ENCODE assay signal across 9 mouse cellular contexts in genomic region chr1:135347498-135348169, GRCm38 (mm10). TPM values are rescaled to one million over a fixed set of nuclear protein-coding genes. Genes with fewer than 3 reads are reported as not detected.
DNase-seq lines count a peak whose midpoint lies in the region; ATAC-seq and TF ChIP-seq lines count a peak whose summit lies in the region.
"Had no signal": no experiment of that assay in that cellular context is flagged by ENCODE, and none has a peak within 500 bp of the region (broad histone marks: within the 10 kb centered on the region; RNA-seq: fewer than 3 reads in every experiment).

No protein-coding gene starts in this region.

- H3K4me1 ChIP-seq in hindbrain, postnatal 0 days (ENCODE audit: insufficient read depth, low read length) = no peaks in the 10 kb centered on the region
- 0 out of 2 replicates have a peak, but pooled peaks cover 6% of the 10 kb centered on the region for H3K4me1 ChIP-seq in hindbrain, embryonic 13.5 days (replicated peaks)
- peaks cover 48% of the 10 kb centered on the region for H3K4me1 ChIP-seq in E14TG2a.4 (replicated peaks; ENCODE audit: low read depth, low read length)
- H3K4me1 ChIP-seq in embryonic facial prominence, embryonic 15.5 days = 0 out of 2 replicates have a peak, but pooled peaks cover 7% of the 10 kb centered on the region
- no peaks in the 10 kb centered on the region; the same call in 1 of the 2 replicates for H3K4me1 ChIP-seq in liver, postnatal 0 days (ENCODE audit: insufficient read depth)
- H3K4me1 ChIP-seq: neural tube, embryonic 13.5 days had no signal

- H3K4me3 ChIP-seq in hindbrain, postnatal 0 days (ENCODE audit: low read length) = no peak overlapping the region
- no peak overlapping the region for H3K4me3 ChIP-seq in hindbrain, embryonic 13.5 days
- H3K4me3 ChIP-seq in E14TG2a.4 (replicated peaks; ENCODE audit: low read length) = peak overlapping the region; percentile 35; the same call in 1 of the 2 replicates
- H3K4me3 ChIP-seq in embryonic facial prominence, embryonic 15.5 days (replicated peaks) = no peak overlapping the region
- H3K4me3 ChIP-seq in liver, postnatal 0 days (ENCODE audit: low read depth, low read length) = no peak overlapping the region
- H3K4me3 ChIP-seq: neural tube, embryonic 13.5 days had no signal

- no peak overlapping the region for H3K4me2 ChIP-seq in hindbrain, postnatal 0 days (ENCODE audit: low read depth, low read length)
- no peak overlapping the region for H3K4me2 ChIP-seq in hindbrain, embryonic 13.5 days
- no peak overlapping the region for H3K4me2 ChIP-seq in embryonic facial prominence, embryonic 15.5 days (replicated peaks)
- no peak overlapping the region for H3K4me2 ChIP-seq in liver, postnatal 0 days (ENCODE audit: low read depth, low read length)
- H3K4me2 ChIP-seq: neural tube, embryonic 13.5 days had no signal

- no peaks in the 10 kb centered on the region for H3K27me3 ChIP-seq in hindbrain, postnatal 0 days (ENCODE audit: insufficient read depth, low read length)
- H3K27me3 ChIP-seq in hindbrain, embryonic 13.5 days = no peaks in the 10 kb centered on the region
- no peaks in the 10 kb centered on the region for H3K27me3 ChIP-seq in E14TG2a.4 (ENCODE audit: insufficient read depth, low read length)
- no peaks in the 10 kb centered on the region for H3K27me3 ChIP-seq in embryonic facial prominence, embryonic 15.5 days
- H3K27me3 ChIP-seq in liver, postnatal 0 days (ENCODE audit: insufficient read depth, low read length) = no peaks in the 10 kb centered on the region
- H3K27me3 ChIP-seq: neural tube, embryonic 13.5 days had no signal

- DNase-seq in hindbrain, postnatal 0 days (ENCODE audit: low spot score) = peak; percentile 10
- peak; percentile 59 to 69 for DNase-seq in lung, adult 18-20 months
- no peak for DNase-seq in spleen, postnatal 36 days (ENCODE audit: low spot score in 2 of 2)
- DNase-seq in cerebellum, adult 11 months = no peak
- DNase-seq in liver, postnatal 0 days = no peak

- H3K27ac ChIP-seq in hindbrain, postnatal 0 days = no peak overlapping the region
- H3K27ac ChIP-seq in hindbrain, embryonic 13.5 days = no peak overlapping the region
- peak overlapping the region; percentile 19; the same call in 1 of the 2 replicates for H3K27ac ChIP-seq in embryonic facial prominence, embryonic 15.5 days (replicated peaks)
- H3K27ac ChIP-seq in liver, postnatal 0 days (ENCODE audit: low read depth) = no peak overlapping the region
- H3K27ac ChIP-seq: neural tube, embryonic 13.5 days had no signal

- H3K9me3 ChIP-seq in hindbrain, postnatal 0 days (ENCODE audit: low read length) = no peaks in the 10 kb centered on the region
- H3K9me3 ChIP-seq in hindbrain, embryonic 13.5 days = no peaks in the 10 kb centered on the region
- H3K9me3 ChIP-seq in E14TG2a.4 (ENCODE audit: low read length) = no peaks in the 10 kb centered on the region
- no peaks in the 10 kb centered on the region for H3K9me3 ChIP-seq in embryonic facial prominence, embryonic 15.5 days (replicated peaks)
- no peaks in the 10 kb centered on the region for H3K9me3 ChIP-seq in liver, postnatal 0 days (ENCODE audit: low read length)
- H3K9me3 ChIP-seq: neural tube, embryonic 13.5 days had no signal

- ATAC-seq in hindbrain, postnatal 0 days = no peak
- no peak for ATAC-seq in hindbrain, embryonic 13.5 days (ENCODE audit: low FRiP score)
- ATAC-seq in embryonic facial prominence, embryonic 15.5 days (ENCODE audit: insufficient number of reproducible peaks, low FRiP score, low TSS enrichment, low read depth) = no peak; the same call in 1 of the 2 replicates
- no peak for ATAC-seq in liver, postnatal 0 days

- H3K36me3 ChIP-seq in hindbrain, postnatal 0 days (ENCODE audit: insufficient read depth, low read length) = no peaks in the 10 kb centered on the region
- H3K36me3 ChIP-seq in hindbrain, embryonic 13.5 days = no peaks in the 10 kb centered on the region
- no peaks in the 10 kb centered on the region for H3K36me3 ChIP-seq in E14TG2a.4 (ENCODE audit: insufficient read depth, low read length)
- H3K36me3 ChIP-seq in embryonic facial prominence, embryonic 15.5 days = no peaks in the 10 kb centered on the region
- no peaks in the 10 kb centered on the region for H3K36me3 ChIP-seq in liver, postnatal 0 days (replicated peaks; ENCODE audit: insufficient read depth, low read length)
- H3K36me3 ChIP-seq: neural tube, embryonic 13.5 days had no signal

- H3K9ac ChIP-seq in hindbrain, postnatal 0 days (replicated peaks; ENCODE audit: low read length) = no peak overlapping the region
- H3K9ac ChIP-seq in hindbrain, embryonic 13.5 days = no peak overlapping the region
- H3K9ac ChIP-seq in embryonic facial prominence, embryonic 15.5 days = no peak overlapping the region
- no peak overlapping the region for H3K9ac ChIP-seq in liver, postnatal 0 days (replicated peaks)
- H3K9ac ChIP-seq: neural tube, embryonic 13.5 days had no signal

- no peak for TF ChIP-seq CTCF in hindbrain, postnatal 0 days (IDR thresholded peaks at IDR 0.05; ENCODE audit: low read depth)
- no peak for TF ChIP-seq CTCF in E14TG2a.4 (conservative IDR thresholded peaks at IDR 0.05; ENCODE audit: low read length)
- TF ChIP-seq CTCF in liver, postnatal 0 days (IDR thresholded peaks at IDR 0.05; ENCODE audit: low read depth) = no peak

- no peak for TF ChIP-seq EP300 in liver, postnatal 0 days (IDR thresholded peaks at IDR 0.05; ENCODE audit: low read depth)

- WGBS in hindbrain, postnatal 0 days = 58% methylated on average over 4 of the region's 4 CpGs
- WGBS in hindbrain, embryonic 13.5 days = 55% methylated on average over 4 of the region's 4 CpGs
- 42% methylated on average over 4 of the region's 4 CpGs for WGBS in embryonic facial prominence, embryonic 15.5 days
- 59% methylated on average over 4 of the region's 4 CpGs for WGBS in liver, postnatal 0 days (ENCODE audit: insufficient replicate concordance)

RNA-seq across cellular contexts. Expression of gene Lmod1, which starts 23.0 kb away (rescaled TPM):
- total RNA-seq in hindbrain, postnatal 0 days (2014; rRNA removed) = 0.47 TPM in 1 of 2 replicates, not detected in the other
- 0.24 and 0.38 TPM in 2 replicates for polyA plus RNA-seq in hindbrain, postnatal 0 days (2015; fragmentation: Nextera tagmentation; extraction: Ambion mirVana)
- 0.29 and 0.31 TPM in 2 replicates for polyA plus RNA-seq in hindbrain, embryonic 13.5 days (2015; fragmentation: Nextera tagmentation; extraction: Ambion mirVana)
- 1.0 TPM in 2 replicates for polyA plus RNA-seq in embryonic facial prominence, embryonic 15.5 days (2015; fragmentation: Nextera tagmentation; extraction: Ambion mirVana)
- polyA plus RNA-seq in liver, postnatal 0 days (2015; fragmentation: Nextera tagmentation; extraction: Ambion mirVana) = 0.13 and 0.14 TPM in 2 replicates

RNA-seq across cellular contexts. Expression of gene Shisa4, which starts 27.4 kb away (rescaled TPM):
- total RNA-seq in hindbrain, postnatal 0 days (2014; rRNA removed) = 158 and 165 TPM in 2 replicates
- 160 and 161 TPM in 2 replicates for polyA plus RNA-seq in hindbrain, postnatal 0 days (2015; fragmentation: Nextera tagmentation; extraction: Ambion mirVana)
- 84.2 and 89.9 TPM in 2 replicates for polyA plus RNA-seq in hindbrain, embryonic 13.5 days (2015; fragmentation: Nextera tagmentation; extraction: Ambion mirVana)
- 30.8 and 32.3 TPM in 2 replicates for polyA plus RNA-seq in embryonic facial prominence, embryonic 15.5 days (2015; fragmentation: Nextera tagmentation; extraction: Ambion mirVana)
- 1.5 and 1.8 TPM in 2 replicates for polyA plus RNA-seq in liver, postnatal 0 days (2015; fragmentation: Nextera tagmentation; extraction: Ambion mirVana)

RNA-seq across cellular contexts. Expression of gene Timm17a, which starts 34.1 kb away (rescaled TPM):
- total RNA-seq in hindbrain, postnatal 0 days (2014; rRNA removed) = 13.5 and 45.2 TPM in 2 replicates
- polyA plus RNA-seq in hindbrain, postnatal 0 days (2015; fragmentation: Nextera tagmentation; extraction: Ambion mirVana) = 201 and 205 TPM in 2 replicates
- 145 and 164 TPM in 2 replicates for polyA plus RNA-seq in hindbrain, embryonic 13.5 days (2015; fragmentation: Nextera tagmentation; extraction: Ambion mirVana)
- polyA plus RNA-seq in embryonic facial prominence, embryonic 15.5 days (2015; fragmentation: Nextera tagmentation; extraction: Ambion mirVana) = 188 and 196 TPM in 2 replicates
- 122 and 124 TPM in 2 replicates for polyA plus RNA-seq in liver, postnatal 0 days (2015; fragmentation: Nextera tagmentation; extraction: Ambion mirVana)

Comparison
In these comparisons a context has a peak if more than half of its experiments do, and no peak if none do; other contexts are left out.
1. DNase-seq: peak in hindbrain, postnatal 0 days (single experiment) and lung, adult 18-20 months (2 of 2); none in spleen, postnatal 36 days (0 of 2), cerebellum, adult 11 months (single experiment) and liver, postnatal 0 days (single experiment).
2. RNA of gene Shisa4, which starts 27.4 kb away (polyA plus RNA-seq): 160 to 161 TPM in hindbrain, postnatal 0 days, 84.2 to 89.9 TPM in hindbrain, embryonic 13.5 days and 30.8 to 32.3 TPM in embryonic facial prominence, embryonic 15.5 days; 1.5 to 1.8 TPM in liver, postnatal 0 days; every median in the first group is over 10 times any median in the second.